Mouse (Mus musculus): ENCODE results near the gene Rnf220.

Rnf220 gene

GRCm38 (mm10) chr4:117496482-117497165 is at the start of gene Rnf220:
Gene Rnf220, minus strand, starts transcription at chr4:117497052.
- DNase-seq, result no peak

- no peak for DNase-seq
Measured at GRCm38 (mm10) chr4:117546616-117547015, 49.8 kb upstream of the Rnf220 start.

GRCm38 (mm10) chr4:117545448-117545847 is 48.6 kb upstream of the Rnf220 start:
- DNase-seq, result no peak

- no peak for DNase-seq
Measured at GRCm38 (mm10) chr4:117540571-117540970, 43.7 kb upstream of the Rnf220 start.

- no peak for DNase-seq
Measured at GRCm38 (mm10) chr4:117539329-117539980, 42.6 kb upstream of the Rnf220 start.

GRCm38 (mm10) chr4:117537002-117537401 is 40.1 kb upstream of the Rnf220 start:
- DNase-seq, result no peak

- no peak for DNase-seq
Measured at GRCm38 (mm10) chr4:117535496-117536200, 38.8 kb upstream of the Rnf220 start.

- DNase-seq, result no peak
Measured at GRCm38 (mm10) chr4:117529843-117530242, 33.0 kb upstream of the Rnf220 start.

GRCm38 (mm10) chr4:117527952-117528351 is 31.1 kb upstream of the Rnf220 start:
- peak; percentile 66 for DNase-seq

GRCm38 (mm10) chr4:117527116-117527899 is 30.5 kb upstream of the Rnf220 start:
- no peak for DNase-seq

GRCm38 (mm10) chr4:117525990-117526389 is 29.1 kb upstream of the Rnf220 start:
- DNase-seq, result no peak

GRCm38 (mm10) chr4:117521350-117521749 is 24.5 kb upstream of the Rnf220 start:
- no peak for DNase-seq

- DNase-seq, result no peak
Measured at GRCm38 (mm10) chr4:117518246-117518645, 21.4 kb upstream of the Rnf220 start.

- no peak for DNase-seq
Measured at GRCm38 (mm10) chr4:117499043-117499442, 2.2 kb upstream of the Rnf220 start.

GRCm38 (mm10) chr4:117495869-117496401 is 917 bp downstream of the Rnf220 start:
- no peak for DNase-seq

GRCm38 (mm10) chr4:117494911-117495501 is 1.8 kb downstream of the Rnf220 start:
- no peak for DNase-seq

GRCm38 (mm10) chr4:117493905-117494851 is 2.7 kb downstream of the Rnf220 start:
- no peak for DNase-seq

GRCm38 (mm10) chr4:117493161-117493568 is 3.7 kb downstream of the Rnf220 start:
- DNase-seq, result no peak

- no peak for DNase-seq
Measured at GRCm38 (mm10) chr4:117491840-117492239, 5.0 kb downstream of the Rnf220 start.

GRCm38 (mm10) chr4:117489975-117490374 is 6.9 kb downstream of the Rnf220 start:
- no peak for DNase-seq

- no peak for DNase-seq
Measured at GRCm38 (mm10) chr4:117489566-117489965, 7.3 kb downstream of the Rnf220 start.

Measured in lung, postnatal 14 days (tissue).